Mouse (Mus musculus) neural tube, embryonic 12.5 days (tissue): ENCODE measurements around the gene Ehhadh. TPM values are rescaled to one million over a fixed set of nuclear protein-coding genes. Genes with fewer than 3 reads are reported as not detected.

Experiments
- ATAC-seq: fragments of 200-750 bp; cut with Nextera tagmentation; 2 replicates; pipeline ENCODE4 v1.8.0; 2017; ENCODE audit warnings: low read depth, mild to moderate bottlenecking, moderate TSS enrichment, moderate library complexity; ENCODE audit not compliant: low FRiP score
- H3K27ac ChIP-seq: fragments of 300-500 bp; sonication (generic); 2 replicates; pipeline ENCODE4 v1.5.1; 2016
- H3K27me3 ChIP-seq: fragments of 300-500 bp; sonication (generic); replicated peaks from 2 replicates; pipeline ENCODE4 v1.6.1; 2016; ENCODE audit warnings: mild to moderate bottlenecking
- H3K36me3 ChIP-seq: fragments of 300-500 bp; sonication (generic); 2 replicates; pipeline ENCODE4 v1.6.1; 2016; ENCODE audit warnings: mild to moderate bottlenecking
- H3K4me1 ChIP-seq: fragments of 300-500 bp; sonication (generic); 2 replicates; pipeline ENCODE4 v1.6.1; 2016
- H3K4me2 ChIP-seq: fragments of 300-500 bp; sonication (generic); replicated peaks from 2 replicates; pipeline ENCODE4 v1.6.1; 2016; ENCODE audit warnings: mild to moderate bottlenecking
- H3K4me3 ChIP-seq: fragments of 300-500 bp; sonication (generic); 2 replicates; pipeline ENCODE4 v1.5.1; 2016
- H3K9ac ChIP-seq: fragments of 300-500 bp; sonication (generic); 2 replicates; pipeline ENCODE4 v1.6.1; 2016; ENCODE audit warnings: mild to moderate bottlenecking
- H3K9me3 ChIP-seq: fragments of 300-500 bp; sonication (generic); 2 replicates; pipeline ENCODE4 v1.6.1; 2016; ENCODE audit warnings: mild to moderate bottlenecking
- WGBS: fragments of 180-500 bp; shearing (Covaris S2); methylation state at CpG from one replicate; pipeline ENCODE4 v1.1.7; 2016; 5-methylcytosine and 5-hydroxymethylcytosine counted together
- polyA plus RNA-seq: library from polyadenylated mRNA; unstranded; fragments of >200 nt; fragmentation: Nextera tagmentation; extraction: Ambion mirVana; gene quantifications from 2 replicates; pipeline ENCODE4 v1.2.1, GENCODE M21; 2016

Ehhadh gene
- 1.5 and 1.9 TPM in 2 replicates for polyA plus RNA-seq

DNA sequence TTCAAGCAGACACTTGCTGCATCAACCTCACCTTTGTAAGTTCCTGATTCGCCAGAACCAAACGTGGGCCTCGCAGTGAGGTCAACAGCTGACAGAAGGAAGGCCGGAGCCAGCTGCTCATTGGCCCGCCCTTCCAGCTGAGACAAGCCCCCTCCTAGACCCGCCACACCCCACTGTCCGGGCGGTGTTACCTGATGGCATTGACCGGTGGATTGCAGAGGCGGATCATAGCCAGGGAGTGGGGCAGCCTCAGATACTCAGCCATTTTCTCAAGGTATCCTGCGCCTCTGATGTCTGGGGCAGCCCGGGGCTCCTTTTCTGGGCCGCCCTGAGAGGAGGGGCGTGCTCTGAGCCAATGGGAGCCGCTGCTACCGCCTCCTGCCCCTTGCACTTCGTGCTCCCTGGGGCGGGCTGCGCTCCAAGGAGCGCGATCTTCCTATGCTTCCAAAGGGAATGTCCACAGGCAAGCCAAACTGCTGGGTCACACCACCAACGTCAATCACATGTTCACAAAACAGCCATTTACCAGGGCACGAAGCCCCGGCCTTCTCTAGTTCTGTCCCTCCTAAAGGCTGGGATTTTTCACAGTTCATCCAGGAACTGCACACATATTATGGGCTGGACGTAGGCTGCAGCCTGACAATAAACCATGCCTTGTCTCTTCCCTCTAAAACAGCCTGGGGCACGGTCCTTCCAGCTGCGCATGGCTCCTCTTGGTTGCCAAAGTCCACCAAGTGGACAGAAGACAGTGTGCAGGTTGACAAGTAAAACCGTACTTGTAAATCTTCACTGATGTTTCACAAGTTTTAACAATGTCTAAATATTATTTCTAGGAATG is at the start of gene Ehhadh:
Gene Ehhadh (minus strand): TSS at position 292 of the 838 bp plus-strand sequence.
- no peaks in the 10 kb centered on the region for H3K9me3 ChIP-seq
- 6% methylated on average over 28 of the region's 28 CpGs for WGBS
- H3K4me2 ChIP-seq, result peak within 1 kb of the TSS; percentile 77
- H3K4me1 ChIP-seq, result peaks cover 6% of the 10 kb centered on the region; the same call in 1 of the 2 replicates
- no peaks in the 10 kb centered on the region for H3K36me3 ChIP-seq
- peak within 1 kb of the TSS; percentile 54 for H3K9ac ChIP-seq
- peak within 1 kb of the TSS; percentile 46 for H3K4me3 ChIP-seq
- ATAC-seq, result peak; percentile 94
- no peak within 1 kb of the TSS for H3K27ac ChIP-seq
- no peaks in the 10 kb centered on the region; the same call in 1 of the 2 replicates for H3K27me3 ChIP-seq

DNA sequence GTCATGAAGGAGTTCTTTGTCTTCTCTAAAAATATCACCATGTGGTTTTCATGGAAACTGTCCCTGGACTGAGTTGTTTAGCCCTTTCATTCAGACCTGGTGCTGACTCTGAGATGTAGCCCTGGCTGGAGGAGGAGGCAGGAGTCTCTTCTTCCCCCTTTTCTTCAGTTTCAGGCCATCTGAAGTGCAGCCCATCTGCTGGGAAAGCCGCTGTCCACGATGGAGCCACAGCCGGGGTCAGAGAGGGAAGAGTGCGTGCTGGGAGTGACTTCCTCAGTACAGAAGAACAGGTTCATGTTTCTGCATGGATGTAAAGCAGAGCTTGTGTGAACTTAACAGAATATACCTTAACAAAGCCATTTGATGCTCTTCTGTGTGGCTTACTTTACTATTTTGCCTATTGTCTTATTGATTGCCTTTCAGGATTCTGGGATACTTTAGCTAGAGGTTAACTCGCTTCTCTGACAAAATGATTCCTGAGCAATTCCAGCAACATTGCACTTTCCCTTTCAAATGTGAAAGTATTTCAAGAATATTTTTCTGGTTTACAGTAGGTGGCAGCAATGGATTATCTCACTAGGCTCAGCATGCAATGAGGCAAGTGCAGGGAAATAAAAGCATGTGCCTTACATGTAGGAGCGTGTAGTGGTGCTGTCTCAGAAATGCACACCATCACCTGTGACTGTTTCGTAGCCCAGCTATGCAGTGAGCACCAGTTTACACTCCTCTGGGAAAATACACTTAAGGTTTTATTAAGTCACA is 48.9 kb upstream of the Ehhadh start:
- WGBS, result 59% methylated on average over 7 of the region's 7 CpGs

DNA sequence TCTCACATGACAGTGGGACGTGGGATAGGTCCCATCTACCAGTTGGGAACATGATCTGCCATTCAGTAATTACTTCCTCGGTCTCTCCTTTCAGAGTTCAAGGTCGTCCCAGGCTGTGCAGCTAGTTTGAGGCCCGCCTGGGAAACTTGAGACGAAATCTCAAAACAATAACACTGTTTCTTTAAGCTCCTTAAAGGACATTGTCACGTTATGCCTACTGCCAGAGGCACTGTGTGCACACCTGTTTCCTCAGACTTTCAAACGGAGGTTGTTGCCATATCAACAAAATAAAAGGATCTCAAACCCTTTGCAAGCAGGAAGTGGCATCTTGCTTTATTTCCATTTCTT is 48.0 kb upstream of the Ehhadh start:
- ATAC-seq, result no peak
- H3K27me3 ChIP-seq, result no peaks in the 10 kb centered on the region

More for the DNA sequence above, 48.9 kb upstream of the Ehhadh start:
- no peaks in the 10 kb centered on the region for H3K9me3 ChIP-seq
- H3K27me3 ChIP-seq, result no peaks in the 10 kb centered on the region
- peak; percentile 66; the same call in 1 of the 2 replicates for ATAC-seq
- H3K4me3 ChIP-seq, result no peak overlapping the region
- no peak overlapping the region for H3K9ac ChIP-seq
- no peaks in the 10 kb centered on the region for H3K4me1 ChIP-seq
- no peaks in the 10 kb centered on the region for H3K36me3 ChIP-seq
- no peak overlapping the region for H3K4me2 ChIP-seq
- no peak overlapping the region for H3K27ac ChIP-seq

DNA sequence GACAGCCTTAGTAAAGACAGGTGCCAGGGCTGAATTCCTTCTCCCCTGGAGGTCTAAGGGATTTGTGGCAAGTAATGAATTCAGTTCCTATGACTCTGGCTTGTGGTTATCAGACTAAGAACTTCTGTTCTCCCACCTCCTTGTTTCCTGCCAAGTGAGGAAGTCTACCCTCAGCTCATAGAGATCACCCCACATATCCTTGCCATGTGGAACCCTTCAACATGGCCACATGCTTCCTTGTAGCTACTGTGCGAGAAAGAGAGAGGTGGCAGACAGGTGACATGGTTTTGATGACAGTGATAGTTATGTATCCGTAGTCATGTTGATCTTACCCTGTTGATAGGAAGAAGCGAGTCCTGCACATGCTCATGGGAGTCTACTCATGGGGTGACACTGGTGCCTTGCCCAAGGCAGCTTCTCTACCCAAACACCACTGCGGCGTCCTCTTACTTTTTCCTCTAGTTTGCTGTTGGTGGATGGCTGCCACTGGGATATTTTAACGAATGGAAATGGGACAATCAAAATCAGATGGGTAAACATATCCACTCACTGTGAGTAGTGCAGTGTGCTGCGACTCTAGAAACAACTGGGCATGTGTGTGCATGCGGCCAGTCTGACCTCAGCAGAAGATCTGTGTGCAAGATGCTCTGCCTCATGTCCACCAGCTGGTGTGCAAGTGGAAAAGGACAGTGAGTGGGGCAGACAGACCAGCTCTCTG is 47.4 kb upstream of the Ehhadh start:
- no peak for ATAC-seq
- Histone ChIP-seq H3K4me3 (no peak overlapping the region), H3K27ac (no peak overlapping the region), H3K4me1 (no peaks in the 10 kb centered on the region), H3K27me3 (no peaks in the 10 kb centered on the region), H3K4me2 (no peak overlapping the region), H3K9me3 (no peaks in the 10 kb centered on the region), H3K36me3 (no peaks in the 10 kb centered on the region), H3K9ac (no peak overlapping the region)
- WGBS, result 90% methylated on average over 8 of the region's 8 CpGs

More for the DNA sequence above, 48.0 kb upstream of the Ehhadh start:
- H3K4me2 ChIP-seq, result no peak overlapping the region
- no peaks in the 10 kb centered on the region for H3K9me3 ChIP-seq
- no peak overlapping the region for H3K4me3 ChIP-seq
- H3K4me1 ChIP-seq, result no peaks in the 10 kb centered on the region
- no peak overlapping the region for H3K9ac ChIP-seq
- H3K36me3 ChIP-seq, result no peaks in the 10 kb centered on the region
- no peak overlapping the region for H3K27ac ChIP-seq
- WGBS, result 62% methylated on average over 7 of the region's 7 CpGs

DNA sequence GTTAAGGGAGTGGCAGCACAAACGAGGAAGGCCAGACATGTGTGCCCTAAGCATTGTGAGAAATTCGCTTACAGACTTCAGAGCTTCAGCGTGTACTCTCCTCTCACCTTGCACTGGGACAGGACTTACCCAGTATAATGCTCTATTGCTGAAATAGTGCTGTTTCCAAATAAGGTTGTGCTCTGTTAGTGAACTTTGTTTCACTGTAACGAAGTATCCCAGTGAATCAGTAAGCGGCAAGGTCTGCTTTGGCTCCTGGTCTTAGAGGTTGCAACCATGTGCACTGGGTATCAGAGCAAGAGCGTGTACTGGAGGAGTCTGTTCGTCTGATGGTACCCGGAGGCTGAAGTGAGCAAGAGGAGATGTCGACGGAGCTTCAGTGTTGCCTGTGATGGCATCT is 46.4 kb upstream of the Ehhadh start:
- Histone ChIP-seq H3K27me3 (no peaks in the 10 kb centered on the region), H3K36me3 (no peaks in the 10 kb centered on the region), H3K9me3 (no peaks in the 10 kb centered on the region), H3K9ac (no peak overlapping the region), H3K27ac (no peak overlapping the region), H3K4me2 (no peak overlapping the region), H3K4me3 (no peak overlapping the region; the same call in 1 of the 2 replicates), H3K4me1 (no peaks in the 10 kb centered on the region)
- no peak for ATAC-seq
- WGBS, result 73% methylated on average over 10 of the region's 10 CpGs

DNA sequence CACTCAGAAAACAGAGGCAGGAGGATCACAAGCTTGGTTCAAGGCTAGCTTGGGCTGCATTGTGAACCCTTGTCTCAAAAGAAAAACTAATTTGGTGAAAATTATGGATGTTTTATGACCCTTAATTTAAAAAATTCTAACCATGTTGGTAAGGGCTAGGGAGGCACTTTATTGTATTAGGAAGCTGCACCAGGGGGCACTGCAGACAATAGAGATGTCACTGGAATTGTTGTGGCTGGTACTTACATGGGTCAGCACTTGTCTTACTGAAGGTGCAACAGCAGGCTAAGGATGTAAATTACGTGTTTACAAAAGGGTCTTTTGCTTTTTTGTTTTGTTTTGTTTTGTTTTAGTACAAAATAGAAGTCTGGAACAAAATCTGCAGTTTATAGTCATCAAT is 45.9 kb upstream of the Ehhadh start:
- Histone ChIP-seq H3K9ac (no peak overlapping the region), H3K4me2 (no peak overlapping the region), H3K4me1 (no peaks in the 10 kb centered on the region), H3K9me3 (no peaks in the 10 kb centered on the region), H3K36me3 (no peaks in the 10 kb centered on the region), H3K27ac (no peak overlapping the region), H3K4me3 (no peak overlapping the region), H3K27me3 (no peaks in the 10 kb centered on the region)
- WGBS, result 68% methylated on average over 1 of the region's 1 CpGs
- ATAC-seq, result no peak

DNA sequence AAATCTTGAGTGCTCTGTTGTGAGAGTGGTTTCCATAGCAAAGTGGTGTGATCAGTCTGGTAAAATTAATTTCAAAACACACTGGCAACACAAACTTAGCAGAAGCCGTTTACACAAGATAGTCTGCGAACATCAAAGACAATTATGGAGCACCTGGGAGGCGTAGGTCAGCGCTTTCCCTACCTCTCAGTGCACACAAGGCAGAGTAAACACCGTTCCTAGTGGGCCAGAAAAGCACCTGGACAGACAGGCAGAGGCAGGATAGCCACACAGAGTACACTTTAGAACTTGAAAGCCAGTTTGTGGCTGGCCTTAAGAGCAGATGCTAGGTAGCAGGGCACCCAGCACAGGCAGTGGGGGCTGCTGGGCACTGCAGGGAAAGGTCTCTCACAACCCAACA is 44.2 kb upstream of the Ehhadh start:
- Histone ChIP-seq H3K9me3 (no peaks in the 10 kb centered on the region), H3K27ac (no peak overlapping the region), H3K4me1 (no peaks in the 10 kb centered on the region), H3K4me2 (no peak overlapping the region), H3K27me3 (no peaks in the 10 kb centered on the region), H3K4me3 (no peak overlapping the region), H3K36me3 (no peaks in the 10 kb centered on the region), H3K9ac (no peak overlapping the region)
- WGBS, result 83% methylated on average over 5 of the region's 5 CpGs
- ATAC-seq, result no peak

DNA sequence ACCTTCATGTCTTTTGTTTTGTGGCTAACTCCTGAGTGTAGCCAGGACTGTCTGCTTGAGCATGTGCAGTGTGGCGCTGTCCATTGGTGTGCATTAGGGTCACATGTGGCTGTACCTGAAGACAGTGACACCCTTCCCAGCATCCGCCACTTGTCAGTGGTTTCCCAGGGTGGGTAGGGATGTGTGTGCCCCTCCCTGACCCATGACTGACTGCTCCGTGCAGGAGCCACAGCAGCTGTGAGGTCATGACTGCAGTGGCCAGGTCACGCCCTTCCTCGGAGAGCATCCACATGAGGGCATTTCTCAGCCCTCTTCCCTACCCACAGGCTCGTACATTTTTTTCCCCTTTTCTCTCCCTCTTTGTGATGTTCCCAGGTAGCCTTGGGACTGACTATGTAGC is 43.2 kb upstream of the Ehhadh start:
- Histone ChIP-seq H3K4me3 (no peak overlapping the region), H3K4me2 (no peak overlapping the region), H3K9ac (no peak overlapping the region), H3K9me3 (no peaks in the 10 kb centered on the region), H3K4me1 (no peaks in the 10 kb centered on the region), H3K36me3 (no peaks in the 10 kb centered on the region), H3K27ac (no peak overlapping the region), H3K27me3 (no peaks in the 10 kb centered on the region)
- ATAC-seq, result no peak
- 62% methylated on average over 6 of the region's 6 CpGs for WGBS

DNA sequence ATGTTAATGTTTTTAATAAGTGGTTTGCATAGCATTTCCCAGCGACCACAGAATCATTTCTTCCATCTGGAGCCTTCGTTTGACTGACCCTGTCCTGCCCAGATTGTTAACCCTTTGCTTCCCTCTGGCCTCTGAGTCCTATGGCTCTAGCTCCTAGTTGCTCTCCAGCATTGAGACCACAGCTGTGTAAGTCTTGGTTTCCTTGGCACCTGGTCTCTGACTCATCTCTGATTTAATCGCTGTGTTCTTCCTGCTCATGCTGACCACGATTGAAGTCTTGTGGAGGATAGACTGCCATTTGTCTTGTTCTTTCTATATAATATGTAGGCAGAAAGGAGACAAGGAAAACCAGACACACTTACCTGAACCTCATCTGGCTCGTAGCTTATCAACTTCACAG is 42.1 kb upstream of the Ehhadh start:
- Histone ChIP-seq H3K27me3 (no peaks in the 10 kb centered on the region), H3K9me3 (no peaks in the 10 kb centered on the region), H3K36me3 (no peaks in the 10 kb centered on the region), H3K4me3 (no peak overlapping the region), H3K4me1 (no peaks in the 10 kb centered on the region), H3K9ac (no peak overlapping the region), H3K4me2 (no peak overlapping the region), H3K27ac (no peak overlapping the region)
- no peak for ATAC-seq
- WGBS, result 40% methylated on average over 5 of the region's 5 CpGs

DNA sequence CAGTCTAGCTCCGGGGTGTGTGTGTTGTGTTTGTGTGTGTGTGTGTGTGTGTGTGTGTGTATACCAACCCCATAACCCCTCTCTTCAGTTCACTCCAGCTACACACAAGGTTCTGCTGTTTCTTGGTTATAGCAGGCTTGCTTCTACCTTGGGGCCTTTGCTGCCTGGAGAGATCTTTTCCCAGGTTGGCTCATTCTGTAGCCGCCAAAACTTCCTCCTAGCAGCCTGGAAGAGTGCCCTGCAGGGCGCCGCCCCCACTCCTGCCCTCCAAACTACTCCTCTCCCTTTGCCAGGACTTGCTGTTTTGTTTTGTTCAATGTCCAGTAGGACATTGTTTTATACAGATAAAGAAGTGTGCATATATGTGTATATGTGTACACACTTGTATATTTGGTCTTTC is 40.0 kb upstream of the Ehhadh start:
- H3K4me1 ChIP-seq, result no peaks in the 10 kb centered on the region
- WGBS, result 82% methylated on average over 4 of the region's 4 CpGs

DNA sequence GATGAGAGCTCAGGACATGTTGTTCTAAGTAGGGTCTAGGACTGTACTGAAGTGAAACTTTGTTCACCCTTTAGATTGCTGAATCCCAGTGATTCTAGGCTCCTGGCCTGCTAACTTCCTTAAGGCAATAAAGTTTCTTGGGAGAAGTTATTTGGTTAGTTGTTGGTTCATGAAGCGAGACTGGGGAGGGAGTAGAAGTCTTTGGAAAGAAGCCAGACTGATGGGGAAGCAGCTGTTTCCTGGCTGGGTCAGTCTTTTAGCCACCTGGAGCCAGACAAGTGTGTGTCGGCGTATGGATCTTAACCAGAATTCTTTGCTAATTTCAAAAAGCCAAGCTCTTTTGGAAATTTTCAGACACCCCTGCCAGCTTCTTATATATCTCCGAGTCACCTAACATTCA is 39.5 kb upstream of the Ehhadh start:
- H3K4me2 ChIP-seq, result no peak overlapping the region
- H3K4me3 ChIP-seq, result no peak overlapping the region
- H3K9ac ChIP-seq, result no peak overlapping the region
- WGBS, result 78% methylated on average over 4 of the region's 4 CpGs
- H3K27ac ChIP-seq, result no peak overlapping the region
- no peaks in the 10 kb centered on the region for H3K36me3 ChIP-seq
- H3K4me1 ChIP-seq, result no peaks in the 10 kb centered on the region
- no peaks in the 10 kb centered on the region for H3K9me3 ChIP-seq
- H3K27me3 ChIP-seq, result no peaks in the 10 kb centered on the region
- ATAC-seq, result no peak

More for the DNA sequence above, 40.0 kb upstream of the Ehhadh start:
- ATAC-seq, result no peak
- Histone ChIP-seq H3K9ac (no peak overlapping the region), H3K36me3 (no peaks in the 10 kb centered on the region), H3K27me3 (no peaks in the 10 kb centered on the region), H3K27ac (no peak overlapping the region), H3K9me3 (no peaks in the 10 kb centered on the region), H3K4me3 (no peak overlapping the region), H3K4me2 (no peak overlapping the region)

DNA sequence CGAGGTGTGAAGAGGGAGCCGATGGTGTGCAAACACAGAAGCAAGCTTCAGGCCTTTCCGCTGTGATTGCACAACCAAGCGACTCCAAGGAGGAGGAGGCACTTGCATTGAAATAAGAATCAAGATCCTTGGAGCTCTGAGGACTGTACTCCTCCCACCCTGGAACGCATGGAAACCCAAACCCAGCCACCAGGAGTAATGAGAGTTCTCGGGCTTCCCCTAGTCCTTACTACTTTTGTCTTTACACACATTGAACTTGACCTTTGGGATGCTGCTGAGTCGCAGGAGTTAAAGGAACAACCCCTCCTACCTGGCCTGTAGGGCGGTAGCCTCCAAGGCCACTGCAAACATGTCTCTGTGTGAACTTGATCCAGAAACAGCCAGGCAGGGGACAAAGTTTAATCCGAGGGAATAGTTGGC is 38.0 kb upstream of the Ehhadh start:
- Histone ChIP-seq H3K27ac (no peak overlapping the region), H3K27me3 (no peaks in the 10 kb centered on the region), H3K36me3 (no peaks in the 10 kb centered on the region), H3K9ac (no peak overlapping the region), H3K4me2 (no peak overlapping the region), H3K9me3 (no peaks in the 10 kb centered on the region), H3K4me1 (no peaks in the 10 kb centered on the region), H3K4me3 (no peak overlapping the region)
- WGBS, result 76% methylated on average over 9 of the region's 9 CpGs
- ATAC-seq, result no peak
